Mouse (Mus musculus) splenic B cell, adult 2 months (primary cell): ENCODE results near the gene Fhod1.

Experiments used
- DNase-seq: peaks from one replicate; pipeline ENCODE4 v3.0.0-alpha.2; 2011; ENCODE audit warnings: low read depth, low spot score
- H3K27me3 ChIP-seq: 2 replicates; pipeline ENCODE4 v1.6.1; 2012; ENCODE audit warnings: mild to moderate bottlenecking, low read length, moderate library complexity, mixed read lengths; ENCODE audit not compliant: control insufficient read depth, poor library complexity, insufficient read depth, severe bottlenecking
- H3K36me3 ChIP-seq: 2 replicates; pipeline ENCODE4 v1.6.1; 2012; ENCODE audit warnings: mild to moderate bottlenecking, low read length, moderate library complexity, mixed read lengths; ENCODE audit not compliant: control insufficient read depth, poor library complexity, insufficient read depth, severe bottlenecking

Fhod1 gene

DNA sequence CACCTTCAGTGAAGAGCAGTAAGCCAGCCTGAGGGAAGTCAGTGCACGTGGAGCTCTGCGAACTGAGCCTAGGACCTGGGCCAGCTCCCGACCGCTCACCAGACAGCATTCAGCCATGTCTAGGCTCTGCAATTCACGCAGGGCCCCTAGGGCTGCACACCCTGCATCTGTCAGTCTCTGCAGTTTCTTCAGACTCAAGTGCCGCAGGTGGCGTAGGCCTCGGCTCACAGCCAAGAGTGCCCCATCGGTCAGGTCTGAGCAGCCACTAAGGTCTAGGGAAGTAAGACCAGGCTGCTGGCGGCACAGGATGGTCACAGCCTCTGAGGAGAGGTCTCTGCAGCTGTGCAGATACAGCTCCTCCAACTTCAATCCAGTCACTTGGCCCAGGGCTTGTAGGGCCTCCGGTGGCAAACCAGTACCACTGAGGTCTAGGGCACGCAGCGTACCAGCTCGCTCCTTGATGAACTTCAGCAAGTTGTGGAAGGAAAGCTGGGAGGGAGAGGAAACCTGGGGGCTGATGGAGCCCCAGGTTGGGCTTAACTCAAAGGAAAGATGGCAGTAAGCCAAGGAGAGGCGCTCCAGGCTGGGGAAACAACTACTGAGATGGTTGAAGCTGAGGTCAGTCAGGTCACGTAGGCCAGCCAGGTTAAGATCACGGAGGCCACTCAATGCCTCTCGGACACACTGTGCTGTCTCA lies 32.5 kb downstream of the Fhod1 start:
- no peak for DNase-seq
- H3K27me3 ChIP-seq: no peaks in the 10 kb centered on the region

DNA sequence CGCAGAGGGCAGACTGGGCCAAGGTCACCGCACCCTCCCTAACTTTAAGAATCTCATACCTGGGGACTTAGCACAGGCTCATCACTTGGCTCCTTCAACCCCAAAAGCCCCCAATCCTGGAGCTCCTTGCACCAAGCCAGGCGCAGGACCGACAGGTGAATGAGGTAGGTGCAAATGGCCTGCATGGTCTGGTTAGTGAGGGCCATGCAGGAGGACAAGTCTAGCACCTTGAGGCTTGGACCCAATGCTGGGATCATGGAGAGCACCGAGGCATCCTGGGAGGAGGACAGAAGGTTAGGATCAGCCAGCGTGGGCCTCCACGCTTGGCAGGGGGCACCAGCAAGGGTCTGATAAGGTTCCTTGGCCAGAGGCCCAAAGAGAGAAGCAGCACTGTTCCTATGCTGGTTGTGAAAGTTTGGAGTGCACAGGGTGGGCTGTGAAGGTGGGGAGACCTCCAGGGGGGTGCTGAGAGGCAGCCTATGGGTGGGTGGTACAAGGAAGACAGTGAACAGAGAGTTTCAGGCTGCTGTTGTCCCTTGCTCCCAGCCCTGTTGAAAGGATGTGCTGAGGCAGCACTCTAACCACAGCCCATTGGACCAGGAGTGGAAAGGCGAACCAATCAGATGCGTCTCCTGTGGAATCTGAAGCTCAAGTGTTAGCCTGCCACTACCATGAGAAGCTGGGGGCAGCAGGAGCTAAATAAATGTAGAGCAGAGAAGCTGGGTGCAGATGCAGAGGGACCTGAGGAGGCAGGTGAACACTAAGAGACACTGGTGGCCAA lies 33.9 kb downstream of the Fhod1 start:
- Histone ChIP-seq H3K36me3 (peaks cover 5% of the 10 kb centered on the region), H3K27me3 (no peaks in the 10 kb centered on the region)
- DNase-seq: no peak

More for the DNA sequence above, 32.5 kb downstream of the Fhod1 start:
- H3K36me3 ChIP-seq: peaks cover 2% of the 10 kb centered on the region; the same call in 1 of the 2 replicates

DNA sequence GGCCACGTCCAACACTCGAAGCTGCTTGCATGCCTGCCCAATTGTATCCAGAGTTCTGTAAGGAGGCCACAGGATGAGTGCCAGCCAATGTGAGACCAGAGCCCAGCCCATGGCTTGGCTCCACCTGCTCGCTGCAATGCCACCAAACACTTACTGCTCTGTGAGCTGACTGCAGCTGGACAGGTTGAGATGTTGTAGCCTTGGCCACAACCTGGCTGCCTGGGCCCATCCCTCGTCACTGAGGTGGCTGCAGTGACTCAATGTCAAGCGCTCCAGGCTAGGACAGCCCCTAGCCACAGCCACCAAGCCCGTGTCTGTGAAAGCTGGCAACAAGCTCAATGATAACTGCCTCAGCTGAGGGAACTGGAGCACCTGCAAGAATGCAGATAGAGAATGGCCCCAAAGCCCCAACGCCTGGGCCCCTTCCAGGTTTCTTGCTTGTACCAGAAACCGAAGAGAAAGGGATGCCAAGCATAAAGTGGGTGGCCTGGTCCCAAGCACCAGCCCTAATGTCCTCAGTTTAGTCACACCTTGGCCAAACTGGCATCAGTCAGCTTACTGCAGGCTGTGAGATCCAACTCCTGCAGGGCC lies 34.8 kb downstream of the Fhod1 start:
- DNase-seq: no peak
- peaks cover 3% of the 10 kb centered on the region for H3K36me3 ChIP-seq
- no peaks in the 10 kb centered on the region; the same call in 1 of the 2 replicates for H3K27me3 ChIP-seq

DNA sequence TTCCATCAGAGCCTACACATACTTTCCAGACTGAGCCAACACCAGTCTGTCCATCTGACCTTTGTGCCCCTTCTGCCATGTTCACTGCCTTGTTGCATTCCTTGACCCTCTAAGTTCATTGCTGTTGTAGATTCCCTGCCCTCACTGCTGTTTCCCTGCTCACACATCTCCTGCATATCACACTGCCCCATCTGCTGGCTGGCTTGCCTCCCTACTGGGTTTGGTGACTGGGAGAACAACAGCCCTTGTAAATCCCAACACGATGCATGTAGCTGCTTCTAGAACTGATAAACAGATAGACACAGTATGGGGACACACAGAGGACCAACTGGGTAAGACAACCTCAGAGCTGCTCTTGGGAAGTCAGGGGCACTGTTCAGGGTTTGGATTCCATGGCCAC lies 36.0 kb downstream of the Fhod1 start:
- peaks cover 3% of the 10 kb centered on the region for H3K36me3 ChIP-seq

DNA sequence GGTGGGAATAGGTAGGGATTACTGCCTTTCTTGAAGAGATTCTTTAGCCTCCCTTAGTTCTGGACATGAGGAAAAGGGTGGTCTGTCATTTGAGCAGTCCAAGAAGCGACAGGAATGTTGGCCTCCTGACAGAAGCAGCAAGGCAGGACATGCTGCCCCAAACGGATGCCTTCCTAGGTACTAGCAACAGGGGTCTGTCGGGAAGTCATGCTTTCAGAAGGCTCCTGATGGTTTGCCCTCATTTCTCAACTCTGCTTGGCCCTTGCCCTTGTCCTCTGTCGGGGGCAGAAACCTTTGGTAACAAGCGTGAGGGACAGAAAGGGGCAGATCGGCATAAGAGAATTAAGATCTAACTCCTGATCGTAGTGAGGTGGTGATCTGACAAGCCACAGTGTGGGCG lies 37.6 kb downstream of the Fhod1 start:
- H3K27me3 ChIP-seq: no peaks in the 10 kb centered on the region; the same call in 1 of the 2 replicates
- H3K36me3 ChIP-seq: peaks cover 3% of the 10 kb centered on the region
- no peak for DNase-seq

More for the DNA sequence above, 36.0 kb downstream of the Fhod1 start:
- no peaks in the 10 kb centered on the region; the same call in 1 of the 2 replicates for H3K27me3 ChIP-seq
- no peak for DNase-seq

DNA sequence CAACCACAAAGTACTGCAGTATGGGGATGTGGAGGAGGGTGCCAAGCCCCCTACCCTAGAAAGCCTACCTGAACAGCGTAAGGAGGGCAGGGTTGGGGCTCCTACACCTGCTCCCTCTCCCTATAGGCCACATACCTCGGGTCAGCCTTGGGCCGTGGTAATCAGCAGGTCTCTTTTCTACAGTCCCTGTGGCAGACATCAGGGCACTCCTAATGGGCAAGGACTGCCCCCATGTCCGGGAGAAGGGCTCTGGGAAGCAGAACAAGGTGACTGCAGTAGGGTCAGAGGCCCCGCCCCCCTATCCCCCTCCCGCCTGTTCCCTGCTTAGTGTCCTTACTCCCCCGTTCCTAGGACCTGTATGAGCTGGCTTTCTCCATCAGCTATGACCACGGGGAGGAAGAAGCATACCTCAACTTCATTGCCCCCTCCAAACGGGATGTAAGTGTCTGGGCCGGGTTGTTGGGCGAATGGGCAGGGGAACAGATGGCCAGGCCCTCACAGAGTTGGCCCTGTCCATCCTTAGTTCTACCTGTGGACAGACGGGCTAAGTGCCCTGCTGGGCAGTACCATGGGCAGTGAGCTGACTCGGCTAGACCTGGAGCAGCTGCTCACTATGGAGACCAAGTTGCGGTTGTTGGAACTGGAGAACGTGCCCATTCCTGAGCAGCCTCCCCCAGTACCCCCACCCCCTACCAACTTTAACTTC lies 38.5 kb downstream of the Fhod1 start:
- no peaks in the 10 kb centered on the region; the same call in 1 of the 2 replicates for H3K27me3 ChIP-seq
- no peak for DNase-seq
- peaks cover 3% of the 10 kb centered on the region for H3K36me3 ChIP-seq

DNA sequence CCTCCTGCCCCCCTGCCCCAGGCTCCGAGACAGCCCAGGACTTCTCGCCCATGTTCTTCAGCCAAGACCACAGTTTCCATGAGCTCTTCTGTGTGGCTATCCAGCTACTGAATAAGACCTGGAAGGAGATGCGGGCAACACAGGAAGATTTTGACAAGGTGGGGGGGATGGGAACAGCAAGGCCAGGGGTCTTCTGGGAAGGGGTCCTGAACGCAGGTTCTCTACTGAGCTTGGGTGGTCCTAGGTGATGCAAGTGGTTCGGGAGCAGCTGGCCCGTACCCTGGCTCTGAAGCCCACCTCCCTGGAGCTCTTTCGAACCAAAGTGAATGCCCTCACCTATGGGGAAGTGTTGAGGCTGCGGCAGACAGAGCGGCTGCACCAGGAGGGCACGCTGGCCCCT lies 39.3 kb downstream of the Fhod1 start:
- DNase-seq: no peak
- Histone ChIP-seq H3K36me3 (peaks cover 4% of the 10 kb centered on the region), H3K27me3 (no peaks in the 10 kb centered on the region; the same call in 1 of the 2 replicates)

DNA sequence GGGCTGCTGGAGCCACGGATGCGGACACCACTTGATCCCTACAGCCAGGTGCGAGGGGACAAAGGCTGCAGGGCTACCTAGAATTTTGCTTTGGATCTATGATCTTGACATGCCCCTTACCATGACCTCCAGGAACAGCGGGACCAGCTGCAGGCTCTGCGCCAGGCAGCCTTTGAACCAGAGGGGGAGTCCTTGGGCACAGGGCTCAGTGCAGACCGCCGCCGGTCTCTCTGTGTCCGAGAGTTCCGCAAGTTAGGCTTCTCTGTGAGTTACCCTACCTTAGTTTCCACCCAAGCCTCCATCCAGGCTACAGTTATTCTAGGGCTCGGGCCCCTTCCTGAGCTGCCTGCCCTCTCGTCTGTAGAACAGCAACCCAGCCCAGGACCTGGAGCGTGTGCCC lies 40.1 kb downstream of the Fhod1 start:
- Histone ChIP-seq H3K36me3 (peaks cover 6% of the 10 kb centered on the region), H3K27me3 (no peaks in the 10 kb centered on the region; the same call in 1 of the 2 replicates)
- no peak for DNase-seq

DNA sequence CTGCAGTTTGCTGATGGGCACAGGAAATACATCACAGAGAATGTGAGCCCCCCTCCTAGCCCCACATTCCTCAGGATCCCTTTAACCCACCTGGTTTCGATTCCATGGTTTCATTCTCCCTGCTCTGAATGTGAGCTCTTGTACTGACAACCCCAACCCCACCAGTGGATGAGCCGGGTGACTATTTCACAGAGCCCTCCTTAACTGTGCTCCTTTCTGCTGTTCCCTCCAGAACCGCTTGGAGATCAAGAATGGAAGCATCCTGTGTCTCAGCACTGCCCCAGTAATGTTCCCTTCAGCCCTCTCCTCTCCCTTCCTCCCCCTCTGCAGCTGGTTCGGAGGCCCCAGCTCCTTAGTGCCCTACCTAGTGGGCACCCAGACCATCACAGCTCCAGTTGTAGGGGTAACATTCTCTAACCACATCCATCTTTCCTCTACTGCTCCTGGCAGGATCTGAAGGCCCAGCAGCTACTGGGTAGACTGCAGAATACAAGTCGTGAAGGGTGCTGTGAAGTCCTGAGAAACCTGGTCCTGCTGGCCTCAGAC lies 41.5 kb downstream of the Fhod1 start:
- Histone ChIP-seq H3K27me3 (no peaks in the 10 kb centered on the region; the same call in 1 of the 2 replicates), H3K36me3 (peaks cover 13% of the 10 kb centered on the region)
- DNase-seq: no peak

DNA sequence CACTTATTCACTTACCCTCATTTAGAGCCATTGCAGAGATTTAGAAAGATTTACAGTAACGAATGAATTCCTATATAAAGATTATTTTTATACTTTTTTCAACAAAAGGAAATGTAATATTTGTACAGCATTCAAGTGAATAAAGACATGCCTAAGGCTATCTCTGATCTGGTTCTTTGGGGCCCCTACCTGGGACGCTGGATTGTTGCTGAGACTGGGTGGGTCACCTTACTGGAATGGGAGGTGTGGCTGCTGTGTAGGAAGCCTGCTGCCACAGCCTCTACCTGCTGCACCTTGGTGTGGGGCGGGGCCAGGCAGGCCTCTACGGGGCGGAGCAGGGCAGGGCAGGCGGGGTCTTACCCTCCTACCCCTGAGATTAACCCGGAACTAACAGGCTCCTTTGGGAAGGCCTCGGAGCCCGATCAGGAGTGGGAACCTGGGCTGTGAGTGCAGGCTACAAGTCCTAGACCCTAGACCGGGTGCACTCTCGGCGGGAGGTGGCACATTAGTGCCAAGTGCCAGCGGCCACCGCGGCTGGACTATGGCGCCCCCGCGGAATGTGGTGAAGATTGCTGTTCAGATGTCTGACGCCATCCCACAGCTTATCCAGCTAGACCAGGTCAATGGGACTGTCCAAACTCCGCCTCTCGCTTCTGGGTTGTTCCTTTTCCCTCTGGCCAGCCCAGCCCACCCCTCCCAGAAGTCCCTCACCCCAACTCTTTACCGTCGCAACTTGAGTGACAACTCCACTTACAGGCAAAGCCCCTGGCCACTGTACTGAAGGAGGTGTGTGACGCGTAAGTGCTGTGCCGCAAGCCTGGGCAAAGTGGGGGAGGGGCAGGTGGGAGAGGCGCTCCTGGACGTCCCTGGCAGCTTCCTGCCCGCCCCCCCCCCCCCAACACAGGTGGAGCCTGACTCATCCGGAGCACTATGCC lies 42.3 kb downstream of the Fhod1 start, which contains the start of gene Elmo3:
Elmo3 (plus strand) TSS at position 391 of the 935 bp plus-strand sequence.
- H3K27me3 ChIP-seq: no peaks in the 10 kb centered on the region; the same call in 1 of the 2 replicates
- peak; percentile 28 for DNase-seq
- H3K36me3 ChIP-seq: peaks cover 15% of the 10 kb centered on the region

DNA sequence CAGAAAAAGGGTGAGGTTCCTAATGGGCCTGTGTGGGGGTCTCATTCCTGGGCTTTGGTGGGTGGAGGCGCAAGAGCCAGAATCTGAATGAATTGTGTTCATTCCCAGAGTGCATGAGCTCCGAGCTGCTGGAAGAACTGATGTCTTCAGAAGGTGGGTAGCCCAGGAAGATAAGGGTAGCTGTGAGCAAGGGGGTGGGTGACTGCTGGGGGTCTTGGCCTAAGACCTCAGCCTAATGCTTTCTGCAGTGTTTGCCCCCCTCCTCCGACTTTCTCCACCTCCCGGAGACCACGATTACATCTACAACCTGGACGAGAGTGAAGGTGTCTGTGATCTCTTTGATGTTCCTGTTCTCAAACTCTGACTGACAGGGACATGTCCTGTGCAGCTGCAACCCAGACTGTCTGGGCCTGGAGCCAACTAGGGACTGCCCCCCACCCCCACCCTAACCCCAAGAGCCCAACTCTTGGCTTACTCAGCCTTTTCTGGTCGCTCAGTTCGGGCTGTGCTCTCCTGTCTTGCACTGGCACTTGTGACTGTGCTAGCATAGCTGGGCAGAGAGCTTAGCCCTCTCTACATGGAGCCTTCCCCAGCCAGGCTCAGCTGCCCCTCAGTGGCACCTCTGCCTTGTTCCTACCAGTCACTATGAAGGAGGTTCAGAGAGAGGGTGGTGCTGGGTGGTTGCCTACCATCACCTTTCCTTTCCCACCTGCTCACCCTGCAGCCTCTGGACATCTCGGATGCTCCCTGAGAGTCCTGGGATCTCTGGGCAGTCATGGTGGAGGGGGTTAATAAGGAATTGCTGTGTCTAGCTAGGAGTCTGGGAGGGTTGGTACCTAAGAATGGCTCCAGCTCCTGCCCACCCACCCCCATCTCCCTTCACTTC lies 43.2 kb downstream of the Fhod1 start:
- H3K27me3 ChIP-seq: no peaks in the 10 kb centered on the region; the same call in 1 of the 2 replicates
- DNase-seq: no peak

DNA sequence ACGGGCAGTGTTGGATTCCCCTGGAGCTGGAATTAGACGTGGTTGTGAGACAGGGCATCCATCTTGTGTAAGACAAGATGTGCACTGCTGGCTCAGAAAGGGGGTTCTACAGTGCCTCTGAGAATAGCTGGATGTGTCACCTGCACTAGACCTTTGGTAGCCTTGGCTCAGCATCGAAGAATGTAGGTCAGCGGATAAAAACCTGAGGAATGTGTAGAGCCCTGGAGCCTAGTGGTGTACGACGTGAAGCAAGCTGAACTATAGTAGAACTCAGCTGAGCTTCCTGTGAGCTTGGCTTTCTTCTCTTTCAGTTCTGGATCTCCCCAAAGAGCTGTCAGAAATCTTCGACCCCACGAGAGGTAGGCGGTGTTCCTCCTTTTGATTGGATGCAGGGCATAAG lies 43.9 kb downstream of the Fhod1 start:
- no peak for DNase-seq
- peaks cover 13% of the 10 kb centered on the region for H3K36me3 ChIP-seq
- H3K27me3 ChIP-seq: no peaks in the 10 kb centered on the region; the same call in 1 of the 2 replicates

More for the DNA sequence above, 43.2 kb downstream of the Fhod1 start:
- peaks cover 15% of the 10 kb centered on the region for H3K36me3 ChIP-seq
